Mouse (Mus musculus) kidney, postnatal 36 days (tissue): ENCODE measurements around the gene Ccdc182.

ENCODE experiments used
- DNase-seq, 2 experiments: peaks; one replicate each; pipeline ENCODE4 v3.0.0; 2021 to 2022; ENCODE audit warnings: mixed read lengths in 2 of 2

The Ccdc182 gene

DNA sequence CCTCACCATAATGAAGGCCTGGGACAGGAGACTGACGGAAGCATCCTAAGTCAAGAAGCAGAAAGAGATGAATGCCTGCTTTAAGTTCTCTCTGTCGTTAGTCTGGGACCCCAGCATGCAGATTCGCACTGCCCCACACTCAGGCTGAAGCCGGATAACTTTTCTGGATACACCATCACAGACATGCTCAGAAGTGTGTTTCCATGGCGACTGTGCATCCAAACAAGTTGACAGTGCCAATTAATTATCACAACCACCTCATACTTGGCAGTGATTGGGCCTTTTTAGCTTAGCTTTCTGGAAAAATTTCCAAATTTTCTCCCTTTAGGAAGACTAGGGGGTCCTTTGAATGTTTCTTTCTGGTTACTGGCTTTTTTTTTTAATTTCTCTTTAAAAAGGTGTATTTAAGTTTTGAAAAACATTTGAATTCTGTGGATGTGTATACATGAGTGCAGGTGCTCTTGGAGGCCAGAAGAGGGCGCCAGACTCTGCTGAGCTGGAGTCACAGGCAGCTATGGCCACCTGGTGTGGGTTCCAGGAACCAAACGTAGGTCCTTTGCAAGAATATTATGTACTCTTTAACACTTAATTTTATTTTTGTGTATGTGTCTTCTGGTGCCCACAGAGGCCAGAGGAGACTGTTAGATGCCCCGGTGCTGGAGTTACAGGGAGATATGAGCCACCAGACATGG, 12.3 kb upstream of the Ccdc182 start:
- DNase-seq: peak in 1 of 2 experiments; percentile 28

DNA sequence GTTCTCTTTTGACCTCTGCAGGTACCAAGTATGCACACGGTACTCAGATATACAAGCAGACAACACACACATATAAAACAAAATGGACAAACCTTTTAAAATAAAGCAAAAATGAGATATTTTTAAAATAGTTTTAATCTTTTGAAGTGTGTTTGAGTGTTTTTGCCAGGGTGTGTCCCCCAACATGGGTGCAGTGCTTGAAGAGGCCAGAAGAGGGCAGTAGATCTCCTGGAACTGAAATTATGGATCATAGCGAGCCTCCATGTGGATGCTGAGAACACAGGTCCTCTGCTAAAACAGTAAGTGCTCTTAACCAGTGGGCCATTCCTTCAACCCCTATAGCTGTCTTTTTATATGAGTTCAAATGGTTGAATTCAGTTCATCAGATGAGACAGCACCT, 11.3 kb upstream of the Ccdc182 start:
- DNase-seq: no peak

DNA sequence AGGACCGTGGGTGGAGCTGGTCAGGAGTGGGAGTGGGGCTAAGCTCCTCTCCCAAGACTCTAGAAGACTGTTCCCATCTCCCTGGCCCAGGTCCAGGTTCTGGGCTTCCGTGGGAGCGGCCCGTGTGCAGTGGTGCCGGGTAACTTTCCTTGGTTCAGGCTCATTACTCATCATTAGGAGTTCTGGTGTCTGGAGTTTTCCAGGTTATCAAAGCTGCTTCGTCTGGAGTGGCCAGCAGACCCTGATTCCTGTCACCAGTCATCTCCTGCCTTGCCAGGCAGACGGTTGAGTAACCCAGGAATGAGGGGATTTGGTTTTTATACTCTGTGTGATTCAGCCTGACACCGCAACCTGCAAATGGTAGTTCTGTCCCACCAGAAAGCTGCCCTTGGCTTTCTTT, 7.8 kb upstream of the Ccdc182 start:
- DNase-seq: peak in 1 of 2 experiments; percentile 51

DNA sequence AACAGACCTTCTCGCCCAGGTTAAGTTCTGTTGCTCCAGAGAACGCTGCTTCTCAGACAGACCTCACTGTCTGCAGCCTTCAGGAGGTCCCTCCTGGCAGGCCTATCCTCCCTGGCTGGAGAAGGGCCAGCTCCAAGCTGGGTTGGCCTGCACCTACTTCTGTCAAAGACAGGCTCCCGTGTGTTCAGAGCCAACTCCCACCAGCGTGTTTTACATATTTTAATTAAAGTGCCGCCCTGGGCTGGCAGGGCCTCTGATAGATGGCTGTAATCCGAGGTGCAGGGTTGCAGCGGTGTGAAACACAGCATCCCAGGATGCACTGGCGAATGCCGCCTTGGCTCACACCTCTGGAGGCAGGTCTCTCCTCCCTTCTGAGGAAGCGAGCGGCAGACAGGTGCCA, 5.5 kb upstream of the Ccdc182 start:
- no peak for DNase-seq

DNA sequence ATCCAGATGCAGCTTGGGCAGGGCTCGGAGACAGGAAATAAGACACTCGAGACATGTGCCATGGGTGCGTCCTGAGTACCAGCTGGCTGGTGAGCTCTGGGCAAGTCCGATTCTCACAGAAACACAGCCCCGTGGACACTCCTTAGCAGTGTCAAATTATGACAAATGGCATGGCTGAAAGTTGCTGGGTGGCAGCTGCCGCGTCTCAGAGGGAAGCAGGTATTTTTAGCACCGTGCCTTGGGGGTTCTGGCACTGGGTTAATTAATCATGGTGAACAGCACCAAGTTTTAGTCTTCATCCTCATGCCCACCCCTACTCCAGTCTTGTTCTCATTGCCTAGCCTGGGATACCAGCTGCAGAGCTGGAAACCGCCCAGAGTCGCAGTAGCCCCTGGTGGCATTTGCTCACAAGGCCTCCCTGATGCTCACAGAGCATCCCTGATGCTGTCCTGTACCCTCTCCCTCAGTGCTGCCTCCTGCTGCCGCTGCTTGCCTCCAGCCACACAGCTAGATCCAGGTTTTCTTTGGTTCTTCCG, 5.0 kb upstream of the Ccdc182 start:
- DNase-seq: no peak

DNA sequence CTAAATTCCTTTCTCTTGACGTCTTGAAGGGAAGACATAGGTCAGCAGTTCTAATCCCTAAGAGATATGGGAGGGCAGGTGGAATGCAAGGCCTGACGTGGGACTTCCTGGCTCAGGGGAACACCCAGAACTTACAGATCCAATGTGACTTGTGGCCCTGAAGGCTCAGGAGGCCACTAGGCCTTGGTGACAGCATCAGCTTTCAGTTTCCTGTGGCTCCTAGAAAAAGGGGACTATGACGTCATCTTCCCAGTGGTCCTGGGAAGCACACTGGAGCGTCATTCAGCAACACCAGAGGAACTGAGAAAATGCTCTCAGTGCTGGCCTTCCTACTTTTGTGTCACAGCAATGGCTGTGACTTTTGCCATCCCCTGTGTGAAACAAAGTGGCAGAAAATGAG, 2.6 kb upstream of the Ccdc182 start:
- DNase-seq: no peak

DNA sequence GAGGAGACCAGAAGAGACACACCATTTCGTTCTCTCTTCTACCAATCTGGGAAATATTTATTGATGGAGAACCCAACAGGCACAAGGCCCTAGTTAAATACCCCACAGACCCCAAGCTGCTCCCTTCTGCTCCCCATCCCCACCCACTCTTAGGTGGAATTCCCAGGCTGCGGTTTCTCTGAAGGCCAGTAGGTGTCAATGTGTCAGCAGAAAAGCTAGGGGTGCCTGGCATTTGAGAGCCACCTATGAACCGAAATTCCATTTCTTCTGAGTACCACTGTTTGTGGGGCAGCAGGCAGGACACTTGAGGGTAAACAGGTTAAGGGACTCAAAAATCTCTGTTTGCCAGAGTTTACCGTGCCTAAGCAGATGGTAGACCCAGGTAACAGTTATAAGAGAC, 2.2 kb upstream of the Ccdc182 start:
- DNase-seq: peak in 1 of 2 experiments; percentile 55

DNA sequence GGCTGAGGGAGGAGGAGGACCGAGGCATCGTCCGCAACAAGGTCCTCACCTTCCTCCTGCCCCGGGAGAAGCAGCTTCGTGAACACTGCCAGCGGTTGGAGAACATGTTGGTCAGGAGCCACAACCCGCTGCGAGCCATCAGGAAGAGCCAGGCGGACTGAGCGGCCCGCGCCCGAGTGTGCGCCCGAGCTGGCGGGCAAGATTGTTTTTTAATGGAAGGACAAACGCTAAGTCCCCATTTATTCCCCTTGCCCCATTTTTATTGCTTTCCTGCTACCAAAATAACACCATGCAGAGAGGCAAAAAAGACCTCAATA, 494 bp downstream of the Ccdc182 start:
- peak in 1 of 2 experiments; percentile 41 for DNase-seq

DNA sequence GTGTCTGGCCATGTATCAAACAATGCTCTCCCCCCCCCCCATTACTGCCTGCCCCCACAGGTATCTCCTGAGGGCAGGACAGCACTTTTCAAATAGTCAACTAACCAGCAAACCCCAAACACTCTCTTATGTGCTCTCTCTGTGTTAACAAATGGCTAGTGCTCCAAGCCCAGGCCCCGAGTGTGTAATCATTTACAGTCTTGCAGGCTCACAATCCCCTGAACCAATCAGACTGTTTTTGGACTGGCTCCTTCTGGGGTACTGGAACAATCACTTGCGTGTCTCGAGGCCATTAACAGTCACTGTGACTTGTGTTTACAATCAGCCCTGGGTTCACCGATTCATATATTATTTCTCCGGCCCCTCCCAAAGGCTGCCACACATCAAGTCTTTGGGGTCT, 1.4 kb downstream of the Ccdc182 start:
- peak; percentile 70 to 80 for DNase-seq

DNA sequence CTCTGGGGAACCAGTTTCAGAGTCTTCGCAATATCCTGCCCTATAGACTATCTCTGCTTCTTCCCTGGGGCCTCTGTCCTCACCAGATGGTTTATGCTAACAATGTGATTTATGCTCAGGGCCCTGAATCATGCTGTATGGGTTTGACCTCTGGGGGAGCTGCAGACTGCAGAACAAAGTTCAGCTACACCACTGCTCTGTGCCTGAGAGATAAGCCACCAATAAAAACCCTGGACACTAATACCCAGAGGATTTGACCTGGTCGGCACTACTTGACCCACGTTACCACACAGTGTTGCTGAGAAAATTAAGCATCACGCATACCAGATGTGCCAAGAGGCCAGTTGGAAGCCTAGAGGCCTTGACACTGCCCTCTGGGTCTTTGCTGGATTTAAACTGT, 3.7 kb downstream of the Ccdc182 start:
- DNase-seq: peak; percentile 48 to 61

DNA sequence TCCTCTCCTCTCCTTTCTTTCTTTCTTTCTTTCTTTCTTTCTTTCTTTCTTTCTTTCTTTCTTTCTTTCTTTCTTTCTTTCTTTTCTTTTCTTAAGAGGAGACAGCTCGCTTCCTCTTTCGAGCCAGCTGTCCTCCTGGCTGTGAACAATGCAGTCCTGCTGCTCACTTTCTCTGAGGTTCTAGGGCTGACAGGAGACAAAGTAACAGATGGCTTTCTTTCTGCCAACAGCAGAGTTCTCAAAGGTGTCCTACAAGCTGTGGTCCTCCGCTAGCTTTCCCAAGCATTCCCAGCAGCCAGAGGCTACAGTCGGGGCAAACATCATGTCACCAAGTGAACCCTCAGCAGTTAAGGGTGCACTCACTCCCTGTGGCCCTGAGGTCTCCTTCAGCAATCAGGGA, 5.5 kb downstream of the Ccdc182 start:
- DNase-seq: no peak

DNA sequence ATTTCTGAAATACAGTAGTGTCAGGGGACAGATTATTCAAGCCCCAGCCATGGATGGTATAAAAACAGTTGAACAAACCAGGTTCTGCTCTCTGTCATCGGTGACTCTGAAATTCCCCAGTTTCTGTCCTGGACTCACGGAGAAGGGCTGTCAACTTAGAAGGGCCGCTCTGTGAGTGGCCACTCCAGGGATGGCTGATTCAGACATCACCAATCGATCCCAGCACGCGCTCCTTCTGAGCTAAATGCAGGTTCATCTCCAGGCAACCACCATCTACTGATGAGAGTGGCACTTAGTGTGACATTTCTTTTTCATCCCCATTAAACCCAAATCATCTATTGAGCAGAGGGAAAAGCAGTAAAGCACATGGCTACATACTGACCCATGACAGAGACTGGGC, 7.8 kb downstream of the Ccdc182 start:
- DNase-seq: peak in 1 of 2 experiments; percentile 63

DNA sequence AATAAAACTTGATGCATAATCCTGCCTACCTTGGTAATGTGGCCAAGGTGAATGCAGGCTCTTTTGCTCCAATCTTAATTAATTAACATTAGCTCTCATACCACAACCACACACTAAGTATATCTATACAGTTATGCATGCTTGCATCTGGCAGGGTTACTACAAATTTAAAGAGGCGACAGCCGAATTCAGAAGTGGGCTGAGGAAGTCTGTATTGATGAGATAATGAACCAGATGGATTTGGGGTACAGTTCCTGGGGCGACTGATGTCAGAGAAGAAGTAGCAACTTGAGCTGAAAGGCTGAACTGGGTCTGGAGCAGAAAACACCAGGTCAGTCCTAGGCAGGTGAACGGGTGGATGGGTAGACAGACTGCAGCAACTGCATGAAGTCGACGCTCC, 11.9 kb downstream of the Ccdc182 start:
- DNase-seq: no peak

DNA sequence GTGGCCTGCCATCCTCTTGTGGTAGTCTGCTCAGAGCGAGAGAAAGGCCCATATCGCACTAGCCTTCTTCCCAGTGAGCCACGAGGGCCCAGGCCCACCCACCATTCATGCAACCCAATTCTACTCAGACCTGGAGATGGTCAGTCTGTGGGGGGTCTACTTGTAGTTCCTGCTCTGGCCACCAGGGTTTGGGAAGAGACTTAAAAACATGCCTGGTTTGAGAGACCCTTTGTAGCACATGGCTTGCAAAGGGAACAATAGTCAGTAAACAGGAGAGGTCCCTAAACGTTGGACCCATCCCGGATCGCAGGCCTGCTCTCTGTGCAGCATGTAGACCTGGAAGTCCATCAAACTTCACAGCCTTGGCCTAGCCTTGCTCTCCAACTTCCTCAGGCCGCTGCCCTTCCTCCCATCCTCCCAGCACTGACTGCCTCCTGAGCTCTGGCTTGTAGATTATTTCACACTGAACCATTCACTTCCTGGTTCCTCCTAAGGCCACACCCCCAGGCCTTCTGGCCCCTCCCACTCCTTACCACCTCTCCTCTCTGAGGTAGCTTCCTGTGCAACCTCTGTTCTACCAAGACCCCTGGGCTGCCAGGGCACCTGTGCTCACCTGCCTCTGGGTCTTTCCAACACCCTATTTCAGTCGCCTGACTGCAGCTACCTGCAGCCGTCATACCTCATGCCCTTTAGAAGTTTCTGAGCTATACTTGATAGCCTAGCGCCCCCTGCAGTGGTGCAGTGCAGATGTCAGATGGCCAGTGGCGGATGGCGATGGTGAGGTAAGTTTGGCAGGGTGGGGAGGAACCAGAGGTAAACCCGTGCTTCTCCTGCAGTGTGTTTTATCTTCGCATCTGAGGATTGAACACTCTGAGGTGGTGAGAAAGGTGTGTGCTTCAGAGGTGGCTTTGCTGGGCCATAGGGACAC, 14.0 kb downstream of the Ccdc182 start:
- DNase-seq: peak in 1 of 2 experiments; percentile 35

DNA sequence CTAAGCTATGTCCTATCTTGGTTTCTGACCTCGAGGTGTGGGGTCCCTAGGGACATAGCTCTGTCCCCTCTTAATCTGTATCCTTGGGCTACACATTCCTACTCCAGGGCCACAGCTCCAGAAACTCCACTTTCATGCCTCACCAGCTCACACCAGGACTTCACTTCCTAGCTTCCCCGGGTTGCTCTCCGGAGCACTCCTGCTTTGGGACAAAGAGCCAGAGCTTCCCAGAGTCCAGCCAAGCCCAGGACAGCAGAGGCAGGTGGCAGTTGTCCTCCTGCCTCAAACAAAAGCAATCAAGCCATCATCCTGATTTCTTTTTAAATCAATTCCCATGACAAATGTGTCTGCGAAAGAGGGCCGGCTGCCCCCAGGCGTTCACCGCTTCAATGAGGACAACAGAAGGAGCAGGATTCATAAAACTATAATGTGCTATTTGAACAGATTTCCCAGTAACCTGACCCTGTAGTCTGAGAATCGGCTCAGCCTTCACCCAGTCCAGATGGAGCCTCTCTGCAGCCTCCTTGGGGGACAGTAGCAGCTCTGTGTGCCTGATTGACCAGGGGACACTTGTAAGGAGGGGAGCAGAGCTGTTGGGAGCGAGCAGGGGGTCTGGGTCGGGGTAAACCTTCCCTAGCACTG, 15.3 kb downstream of the Ccdc182 start:
- DNase-seq: no peak

DNA sequence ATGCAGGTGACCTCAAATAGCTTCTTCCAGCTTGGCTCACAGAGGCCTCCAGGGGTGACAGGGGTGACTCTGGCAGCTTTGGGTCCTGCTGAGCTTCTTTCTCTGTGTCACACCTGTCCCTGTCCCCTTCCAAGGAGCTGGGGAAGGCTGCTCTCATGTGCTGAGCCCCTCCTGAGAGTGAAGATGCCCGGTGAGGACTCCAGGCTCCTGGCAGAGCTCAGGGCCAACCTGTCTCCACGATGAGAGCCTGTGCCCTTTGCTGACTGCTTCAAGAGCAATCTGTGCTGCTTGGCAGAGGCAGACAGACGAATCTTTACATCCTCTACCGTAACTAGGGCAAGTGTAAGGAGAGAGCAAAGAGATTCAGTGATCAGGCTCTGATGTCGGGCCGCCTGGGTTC, 16.9 kb downstream of the Ccdc182 start:
- no peak for DNase-seq

DNA sequence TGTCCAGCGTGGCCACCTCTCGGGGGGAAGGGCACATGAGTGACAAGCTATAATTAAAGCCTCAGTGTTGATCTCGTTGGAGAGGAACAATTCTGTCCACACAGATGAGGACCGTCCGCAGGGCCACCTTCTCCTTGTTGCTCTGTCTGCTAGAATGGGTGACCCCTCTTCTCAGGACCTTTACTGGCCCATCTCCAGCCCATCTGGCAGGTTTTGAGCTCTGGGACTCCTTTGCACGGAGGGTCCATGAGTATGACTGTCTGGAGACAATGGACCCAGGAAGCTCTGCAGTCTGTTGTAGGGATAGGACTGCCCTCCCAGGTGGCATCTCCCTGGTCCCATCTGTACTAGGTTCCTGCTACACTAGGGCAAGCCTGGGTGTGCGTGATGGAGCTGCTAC, 17.7 kb downstream of the Ccdc182 start:
- DNase-seq: no peak

DNA sequence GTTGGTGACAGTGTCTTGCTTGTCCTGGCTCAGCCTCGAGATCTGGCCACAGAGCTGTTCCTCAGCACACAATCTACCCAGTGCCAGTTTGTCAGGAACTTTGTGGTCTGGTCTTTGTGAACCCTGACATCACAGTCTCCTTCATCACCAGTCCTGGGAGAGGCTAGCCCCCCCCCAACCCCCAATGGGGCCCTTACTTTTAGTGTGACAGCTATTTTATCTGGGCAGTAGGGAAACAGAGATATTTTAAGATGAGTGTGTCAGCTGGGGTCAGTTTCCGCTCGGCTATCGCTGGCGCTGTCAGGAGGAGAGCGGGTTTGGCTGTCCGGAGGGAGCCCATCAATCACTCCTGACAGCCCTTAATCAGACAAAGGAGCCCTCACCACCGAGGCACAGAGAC, 19.7 kb downstream of the Ccdc182 start:
- DNase-seq: peak; percentile 40 to 56

DNA sequence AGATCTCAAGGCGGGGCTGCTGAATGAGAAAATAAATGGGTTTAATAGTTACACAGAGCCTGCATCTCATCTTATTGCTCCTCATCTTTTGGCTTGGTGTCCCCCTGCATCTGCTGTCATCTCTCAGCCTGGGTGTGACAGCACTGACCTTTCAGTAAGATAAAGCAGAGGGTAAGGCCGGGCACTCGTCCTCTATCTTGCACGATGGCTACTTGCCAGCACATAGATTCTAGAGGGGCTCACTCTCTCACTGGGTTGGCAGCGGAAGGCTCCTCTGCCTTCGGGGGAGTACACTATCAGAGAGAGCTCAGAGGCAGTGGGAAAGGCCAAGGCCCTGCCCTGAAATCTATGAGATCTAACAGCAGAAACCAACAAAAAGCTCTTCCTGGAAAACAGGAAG, 20.6 kb downstream of the Ccdc182 start:
- no peak for DNase-seq

DNA sequence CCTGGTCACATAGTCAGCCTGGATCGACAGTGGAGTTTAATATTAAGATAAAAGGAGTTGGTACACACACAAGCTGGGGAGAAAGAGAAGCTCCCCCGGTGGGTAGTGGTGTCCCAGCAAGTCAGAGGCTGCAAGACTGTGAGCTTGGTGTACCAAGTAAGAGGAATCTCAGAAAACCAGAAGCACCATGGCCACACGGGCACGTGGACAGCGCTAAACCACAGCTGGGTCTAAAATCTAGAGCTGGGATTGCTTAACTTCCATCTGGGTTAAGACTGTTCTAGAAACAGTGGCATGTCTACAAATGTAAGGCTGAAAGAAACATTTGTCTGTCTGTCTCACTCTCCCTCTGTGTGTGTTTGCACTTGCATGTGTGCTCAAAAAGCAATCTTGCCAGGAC, 21.5 kb downstream of the Ccdc182 start:
- no peak for DNase-seq

DNA sequence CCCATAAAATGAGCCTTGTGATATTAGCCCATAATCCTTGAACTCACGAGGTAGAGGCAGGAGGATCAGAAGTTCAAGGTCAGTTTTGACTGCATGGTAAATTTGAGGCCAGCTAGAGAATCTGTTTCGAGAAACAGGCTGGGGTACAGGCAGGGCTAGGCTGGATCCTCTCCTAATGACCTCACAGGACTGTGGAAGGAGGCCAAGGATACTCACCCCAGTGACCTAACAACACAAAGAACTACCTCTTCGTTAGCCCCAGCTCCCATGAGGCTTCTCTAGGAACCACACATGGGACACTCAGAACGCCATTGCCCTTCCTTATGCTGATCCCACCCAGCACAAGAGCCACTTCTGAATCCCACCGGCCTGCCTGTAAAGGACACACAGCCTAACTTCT, 25.0 kb downstream of the Ccdc182 start:
- DNase-seq: peak in 1 of 2 experiments; percentile 16

DNA sequence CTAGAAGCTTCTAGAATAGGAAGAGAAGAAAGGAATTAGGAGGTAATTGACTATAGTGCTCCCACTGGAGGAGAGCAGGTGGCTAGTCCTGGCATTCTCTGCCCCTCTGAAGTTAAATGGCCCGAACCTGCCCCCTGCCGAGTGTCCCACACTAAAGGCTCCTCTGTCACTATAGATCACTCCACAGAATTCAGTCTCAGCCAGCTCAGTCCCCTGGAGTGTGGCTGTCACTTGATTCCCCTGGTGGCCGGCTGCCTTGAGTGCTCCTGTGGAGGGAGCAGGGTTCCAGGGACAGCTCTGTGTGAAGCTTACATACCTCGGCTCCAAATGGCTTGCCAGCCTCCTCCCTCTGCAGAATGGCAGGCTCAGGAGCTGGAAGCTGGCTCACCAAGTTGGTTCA, 33.2 kb downstream of the Ccdc182 start:
- DNase-seq: peak in 1 of 2 experiments; percentile 15

DNA sequence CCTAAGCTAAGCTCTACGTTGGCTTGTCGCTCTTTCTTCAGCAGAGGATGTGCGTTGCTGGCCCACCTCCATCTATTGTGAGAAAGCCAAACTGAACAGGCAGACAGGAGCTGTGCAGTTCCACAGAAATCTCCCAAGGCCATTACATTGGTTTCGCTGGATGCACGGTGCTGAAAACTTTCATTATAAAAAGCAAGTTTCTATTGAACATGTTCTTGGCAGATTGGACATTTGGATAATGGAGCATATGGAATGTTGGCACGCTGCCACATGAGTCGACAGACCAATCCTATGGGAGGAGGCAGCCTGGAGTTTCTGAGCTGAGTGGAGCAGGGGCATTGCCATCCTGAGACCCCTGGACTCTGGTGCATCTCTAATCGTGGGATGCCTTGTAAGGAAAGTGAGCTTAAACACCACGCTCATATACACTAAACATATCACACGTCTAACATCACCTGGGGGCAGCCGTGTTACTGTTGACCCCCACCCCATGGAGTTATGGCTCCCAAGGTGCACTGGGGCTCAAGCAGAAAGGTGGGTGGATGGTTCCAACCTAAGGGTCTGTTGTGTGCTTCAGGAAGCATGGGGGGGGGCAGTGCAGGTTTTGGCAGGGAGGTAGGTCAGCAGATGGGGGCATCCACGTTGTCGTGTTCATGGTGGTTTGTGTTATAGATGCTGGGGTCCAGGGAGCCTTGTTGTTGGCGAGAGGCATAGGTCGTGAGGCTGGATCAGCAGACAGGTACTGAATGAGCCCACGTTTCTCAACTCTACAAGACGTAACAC, 35.1 kb downstream of the Ccdc182 start:
- DNase-seq: no peak
